Comparison of ENCODE assay signal across 13 mouse cellular contexts in the genomic region with DNA sequence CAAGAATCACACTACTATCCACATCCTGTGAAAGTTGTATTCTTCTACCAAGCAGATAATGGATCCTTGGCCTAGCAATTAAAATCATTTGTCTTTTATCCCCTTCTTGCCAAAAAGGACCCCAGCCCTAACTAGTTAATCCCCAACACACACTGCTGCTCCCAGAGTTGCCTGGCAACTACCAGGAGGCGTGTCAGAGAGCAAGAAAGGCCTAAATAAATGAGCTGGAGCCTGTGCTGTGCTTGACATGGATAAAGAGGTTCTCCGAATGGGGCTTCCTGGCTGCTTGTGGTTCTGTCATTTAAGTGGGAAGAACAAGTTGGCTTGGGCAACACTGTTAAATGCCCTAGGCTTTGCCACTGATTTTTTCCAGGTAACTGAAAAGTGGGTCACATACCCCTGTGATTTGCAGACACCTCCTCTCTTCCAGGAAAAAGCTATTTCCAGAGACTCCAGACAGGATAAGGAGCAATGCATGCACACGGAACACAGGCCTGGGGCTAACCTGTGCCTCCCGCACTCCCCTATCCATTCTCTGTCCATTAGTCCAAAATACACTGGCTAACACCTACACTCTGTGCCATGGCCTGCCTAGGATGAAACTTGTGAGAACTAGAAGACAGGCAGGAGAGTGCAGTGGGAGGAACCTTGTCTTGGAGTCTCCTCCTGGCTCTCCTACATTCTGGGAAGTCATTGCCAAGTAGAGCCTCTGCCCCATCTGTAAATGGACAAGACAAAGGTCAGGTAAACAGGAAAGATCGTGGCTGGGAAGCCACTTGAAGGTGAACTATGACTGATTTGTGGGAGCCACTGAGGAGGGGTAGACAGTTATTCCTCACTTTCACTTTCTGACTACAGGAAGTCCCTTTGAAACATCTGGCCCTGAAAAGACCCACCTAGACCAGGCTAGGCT.
A peak's percentile ranks its signal among the peaks of the same experiment; 100 is the strongest.
DNase-seq lines count a peak whose midpoint lies in the region; ATAC-seq lines count a peak whose summit lies in the region.
"Had no signal": no experiment of that assay in that cellular context is flagged by ENCODE, and none has a peak within 500 bp of the region (broad histone marks: within the 10 kb centered on the region; RNA-seq: fewer than 3 reads in every experiment).

No protein-coding gene starts in this region.

- H3K4me2 ChIP-seq in neural tube, embryonic 14.5 days (ENCODE audit: low read depth, low read length), result no peak overlapping the region
- H3K4me2 ChIP-seq: heart, embryonic 15.5 days; liver, embryonic 13.5 days had no signal

- no peak overlapping the region for H3K4me3 ChIP-seq in forebrain, embryonic 10.5 days
- H3K4me3 ChIP-seq in neural tube, embryonic 14.5 days (ENCODE audit: low read depth, low read length), result no peak overlapping the region
- H3K4me3 ChIP-seq: heart, embryonic 15.5 days; liver, embryonic 13.5 days had no signal

- ATAC-seq in neural tube, embryonic 14.5 days (ENCODE audit: low read depth), result peak; percentile 70; the same call in 1 of the 2 replicates

- peak; percentile 20 for DNase-seq in left cerebral cortex, postnatal 4 days
- no peak for DNase-seq in left cerebral cortex, adult 9 months (ENCODE audit: low spot score in 2 of 2)
- DNase-seq in forebrain, embryonic 10.5 days (ENCODE audit: extremely low spot score, low spot score), result peak; percentile 79
- peak; percentile 27 to 44 for DNase-seq in kidney, postnatal 25 days
- no peak for DNase-seq in Muller cell, postnatal 12 days (ENCODE audit: inconsistent ontology term)
- no peak for DNase-seq in urinary bladder, adult 18-20 months (ENCODE audit: low spot score in 2 of 2)
- no peak for DNase-seq in spleen, postnatal 36 days (ENCODE audit: low spot score in 2 of 2)
- DNase-seq: cerebellum, adult 11 months; liver, embryonic 13.5 days; thymus, postnatal 36 days had no signal

- H3K9me3 ChIP-seq in forebrain, embryonic 10.5 days, result no peaks in the 10 kb centered on the region
- no peaks in the 10 kb centered on the region for H3K9me3 ChIP-seq in neural tube, embryonic 14.5 days (ENCODE audit: control insufficient read depth, low read length)
- H3K9me3 ChIP-seq: heart, embryonic 15.5 days; liver, embryonic 13.5 days had no signal

- no peak overlapping the region for H3K9ac ChIP-seq in neural tube, embryonic 14.5 days (replicated peaks; ENCODE audit: low read depth, low read length)
- H3K9ac ChIP-seq: heart, embryonic 15.5 days; liver, embryonic 13.5 days had no signal

- intact Hi-C loops in left cerebral cortex, postnatal 4 days (cut with DNase I), result no loop called here

- H3K27ac ChIP-seq in forebrain, embryonic 10.5 days, result peak overlapping the region; percentile 76
- no peak overlapping the region for H3K27ac ChIP-seq in neural tube, embryonic 14.5 days (ENCODE audit: low read depth, low read length)
- H3K27ac ChIP-seq: heart, embryonic 15.5 days; liver, embryonic 13.5 days had no signal

- H3K4me1 ChIP-seq in forebrain, embryonic 10.5 days, result peaks cover 49% of the 10 kb centered on the region
- H3K4me1 ChIP-seq in neural tube, embryonic 14.5 days (ENCODE audit: control insufficient read depth, insufficient read depth, low read length), result peaks cover 4% of the 10 kb centered on the region; the same call in 1 of the 2 replicates
- H3K4me1 ChIP-seq: heart, embryonic 15.5 days; liver, embryonic 13.5 days had no signal

- peaks cover 23% of the 10 kb centered on the region for H3K36me3 ChIP-seq in forebrain, embryonic 10.5 days (replicated peaks)
- H3K36me3 ChIP-seq in neural tube, embryonic 14.5 days (ENCODE audit: control insufficient read depth, insufficient read depth, low read length), result no peaks in the 10 kb centered on the region
- H3K36me3 ChIP-seq: heart, embryonic 15.5 days had no signal

- 42% methylated on average over 5 of the region's 5 CpGs for WGBS in forebrain, embryonic 10.5 days
- 50% methylated on average over 5 of the region's 5 CpGs for WGBS in neural tube, embryonic 14.5 days

- H3K27me3 ChIP-seq in forebrain, embryonic 10.5 days (ENCODE audit: poor library complexity, severe bottlenecking), result peaks cover 13% of the 10 kb centered on the region; the same call in 1 of the 2 replicates
- H3K27me3 ChIP-seq in neural tube, embryonic 14.5 days (ENCODE audit: control insufficient read depth, insufficient read depth, low read length), result no peaks in the 10 kb centered on the region
- H3K27me3 ChIP-seq: CH12.LX; heart, embryonic 15.5 days; liver, embryonic 13.5 days had no signal

Comparison
In these comparisons a context has a peak if more than half of its experiments do, and no peak if none do; other contexts are left out.
1. DNase-seq: peak in left cerebral cortex, postnatal 4 days (single experiment), forebrain, embryonic 10.5 days (single experiment) and kidney, postnatal 25 days (2 of 2); none in left cerebral cortex, adult 9 months (0 of 2), Muller cell, postnatal 12 days (single experiment), urinary bladder, adult 18-20 months (0 of 2) and spleen, postnatal 36 days (0 of 2).